Mouse (Mus musculus) leukemia stem cell, adult 10-12 weeks (primary cell): ENCODE results near the gene Afg1l. TPM values are rescaled to one million over a fixed set of nuclear protein-coding genes. Genes with fewer than 3 reads are reported as not detected.

Experiments
- polyA plus RNA-seq: library from polyadenylated mRNA; stranded (reverse); fragments of >175 nt; gene quantifications from 2 replicates; pipeline ENCODE4 v1.2.3, GENCODE M21; 2012; ENCODE audit warnings: low replicate concordance

The Afg1l gene
- polyA plus RNA-seq, result 4.8 and 5.0 TPM in 2 replicates

DNA sequence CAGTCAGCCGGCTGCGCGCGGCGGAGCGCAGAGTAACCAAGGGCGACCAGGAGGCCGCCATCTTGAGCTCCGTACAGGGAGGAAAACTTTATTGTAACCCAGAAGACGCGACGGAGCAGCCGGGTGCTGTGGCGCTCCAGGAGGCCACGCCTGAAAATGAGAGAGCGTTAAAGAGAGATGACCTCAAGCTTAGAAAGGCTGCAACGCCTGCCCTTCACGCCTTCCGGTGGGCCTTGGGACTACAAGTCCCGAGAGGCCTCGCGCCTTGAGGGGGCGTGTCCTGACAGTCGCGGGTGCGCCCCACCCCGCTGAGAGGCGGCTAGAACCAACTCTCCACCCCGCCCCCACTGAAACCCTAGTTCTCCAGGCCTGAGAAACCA is at the start of gene Afg1l:
TSS of gene Afg1l (minus strand) at position 225 of the 380 bp plus-strand sequence.

DNA sequence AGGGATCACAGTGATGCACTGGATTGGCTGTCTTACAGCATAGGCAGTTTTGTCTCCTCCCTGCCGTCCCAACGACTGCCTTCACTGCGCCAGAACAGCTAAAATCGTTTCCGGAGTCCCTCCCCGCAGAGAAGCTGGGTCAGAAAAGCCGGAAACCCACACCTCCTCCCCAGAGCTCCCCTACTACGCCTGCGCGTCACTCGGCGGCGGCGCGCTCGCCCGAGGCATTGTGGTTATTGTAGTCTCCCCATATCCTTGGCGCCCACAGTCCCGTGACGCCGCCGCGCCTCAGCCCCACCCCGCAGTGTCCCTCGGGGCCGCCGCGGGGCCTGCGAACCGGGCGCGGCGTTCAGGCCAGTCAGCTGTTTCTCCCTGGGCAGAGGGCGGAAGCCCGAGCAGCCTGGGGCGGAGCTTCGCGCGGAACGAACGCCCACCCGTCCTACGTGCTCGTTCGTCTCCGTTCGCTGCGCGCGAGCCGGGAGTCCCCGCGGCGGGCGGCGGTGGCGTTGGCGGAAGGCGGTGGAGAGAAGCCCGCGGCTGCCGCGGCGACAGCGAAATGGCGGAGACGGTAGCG is 23.5 kb upstream of the Afg1l start, which contains the start of gene Snx3:
TSS of gene Snx3 (plus strand) at position 256 of the 574 bp plus-strand sequence.

DNA sequence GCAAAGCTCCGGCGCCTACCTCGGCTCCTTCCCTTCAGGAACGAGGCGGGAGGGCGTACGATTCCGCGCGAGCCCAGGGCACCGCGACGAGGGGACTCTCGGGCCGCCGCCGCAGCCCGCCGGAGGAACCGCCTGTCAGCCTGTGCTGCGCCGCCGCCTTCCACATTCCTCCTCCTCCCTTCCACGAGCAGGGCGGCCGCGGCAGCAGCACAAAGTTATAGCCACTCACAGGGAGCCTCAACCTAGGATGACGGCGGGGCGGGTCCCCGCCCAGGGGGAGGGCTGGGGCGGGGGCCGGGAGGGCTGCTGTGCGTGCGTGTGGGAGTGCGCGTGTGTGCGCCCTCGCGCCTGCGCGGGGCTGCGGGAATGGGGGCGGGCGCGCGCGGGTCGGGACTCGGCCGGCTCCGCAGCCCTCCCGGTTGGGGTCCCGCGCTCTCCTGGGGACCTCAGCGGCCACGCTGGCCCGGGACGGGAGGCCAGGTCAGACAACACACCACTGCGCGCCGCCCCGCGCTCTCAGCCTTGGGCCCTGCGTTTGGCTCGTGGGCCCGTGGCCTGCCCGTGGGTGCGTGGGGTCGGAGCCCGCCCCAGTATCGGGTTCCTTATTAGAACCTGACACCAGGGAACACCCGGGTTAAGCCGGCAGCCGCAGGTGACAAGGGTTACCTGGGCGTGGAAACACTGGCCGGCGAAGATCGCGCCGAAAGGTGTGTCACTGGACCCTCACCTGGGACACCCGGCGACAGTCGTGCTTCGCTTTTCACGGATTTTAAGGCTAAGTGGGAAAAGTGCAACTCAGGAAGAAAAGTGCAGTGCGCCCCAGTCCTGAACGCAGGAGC is 201.6 kb downstream of the Afg1l start, which contains the start of gene Foxo3:
TSS of gene Foxo3 (minus strand) at position 249 of the 839 bp plus-strand sequence.

Other genes with a start within 250 kb of the Afg1l start
- 60.7 and 77.6 TPM in 2 replicates for gene Foxo3, start 201.8 kb downstream of the Afg1l start, polyA plus RNA-seq
- 87.0 and 136 TPM in 2 replicates for gene Snx3, start 23.5 kb upstream of the Afg1l start, polyA plus RNA-seq
- not detected in 2 replicates for gene Nr2e1, start 105.1 kb upstream of the Afg1l start, polyA plus RNA-seq
- 7.4 and 13.3 TPM in 2 replicates for gene Ostm1, start 105.3 kb upstream of the Afg1l start, polyA plus RNA-seq